Mouse (Mus musculus) liver, adult 2 months (tissue): Measurements from ENCODE around the gene Rab28. TPM values are rescaled to one million over a fixed set of nuclear protein-coding genes. Genes with fewer than 3 reads are reported as not detected.

ENCODE experiments used
- DNase-seq: peaks from one replicate; pipeline ENCODE4 v3.0.0-alpha.2; 2011; ENCODE audit warnings: low read depth, low spot score; ENCODE audit errors: extremely low read depth
- H3K27ac ChIP-seq: fragments of 200-500 bp; replicated peaks from 2 replicates; pipeline ENCODE4 v1.5.1; 2012; ENCODE audit warnings: low read depth, mild to moderate bottlenecking, control low read depth, inconsistent platforms, low read length; ENCODE audit not compliant: insufficient read depth
- H3K27me3 ChIP-seq: fragments of 200-500 bp; 2 replicates; pipeline ENCODE4 v1.6.1; 2012; ENCODE audit warnings: mild to moderate bottlenecking, moderate library complexity, low read length, inconsistent platforms; ENCODE audit not compliant: control insufficient read depth, insufficient read depth
- H3K36me3 ChIP-seq: fragments of 200-500 bp; 2 replicates; pipeline ENCODE4 v1.6.1; 2012; ENCODE audit warnings: low read length, inconsistent platforms; ENCODE audit not compliant: control insufficient read depth, insufficient read depth
- H3K4me1 ChIP-seq: fragments of 200-500 bp; 2 replicates; pipeline ENCODE4 v1.6.1; 2011; ENCODE audit warnings: low read length; ENCODE audit not compliant: control insufficient read depth, insufficient read depth
- H3K4me3 ChIP-seq: fragments of 200-500 bp; 2 replicates; pipeline ENCODE4 v1.5.1; 2011; ENCODE audit warnings: low read depth, mild to moderate bottlenecking, control low read depth, low read length, moderate library complexity; ENCODE audit not compliant: insufficient read depth
- H3K79me2 ChIP-seq: fragments of 200-500 bp; 2 replicates; pipeline ENCODE4 v1.6.1; 2012; ENCODE audit warnings: inconsistent platforms, mild to moderate bottlenecking, low read length, moderate library complexity; ENCODE audit not compliant: control insufficient read depth, insufficient read depth
- H3K9ac ChIP-seq: fragments of 200-500 bp; 2 replicates; pipeline ENCODE4 v1.6.1; 2012; ENCODE audit warnings: low read depth, mild to moderate bottlenecking, control low read depth, inconsistent platforms, low read length
- CTCF ChIP-seq: fragments of 200-500 bp; IDR thresholded peaks from 2 replicates; pipeline ENCODE4 v1.5.1; 2011; ENCODE audit warnings: low read depth, low read length, control low read depth
- POLR2A ChIP-seq: fragments of 200-500 bp; IDR thresholded peaks from 2 replicates; pipeline ENCODE4 v1.6.1; 2011; ENCODE audit warnings: low read length, control low read depth; ENCODE audit not compliant: insufficient read depth; ENCODE audit errors: extremely low read depth
- WGBS: fragments of 180-500 bp; shearing (Covaris S2); methylation state at CpG from one replicate; pipeline ENCODE4 v1.1.7; 2018; 5-methylcytosine and 5-hydroxymethylcytosine counted together
- polyA plus RNA-seq: library from polyadenylated mRNA; depleted of rRNA; stranded (reverse); fragments of >200 nt; gene quantifications from 2 replicates; pipeline ENCODE4 v1.2.3, GENCODE M21; 2012; rRNA removed
- total RNA-seq: library from RNA; depleted of rRNA; stranded (reverse); fragments of >200 nt; gene quantifications from 2 replicates; pipeline ENCODE4 v1.2.3, GENCODE M21; 2014; rRNA removed

Rab28 gene
- total and polyA plus RNA-seq, 2 experiments, result 10.3 to 19.7 TPM

GRCm38 (mm10) chr5:41618966-41619365 lies 89.0 kb downstream of the Rab28 start:
- no peaks in the 10 kb centered on the region for H3K27me3 ChIP-seq
- DNase-seq, result no peak
- TF ChIP-seq POLR2A (no peak), CTCF (no peak)
- H3K36me3 ChIP-seq, result no peaks in the 10 kb centered on the region
- no peaks in the 10 kb centered on the region for H3K4me1 ChIP-seq
- no peaks in the 10 kb centered on the region for H3K79me2 ChIP-seq
- no peak overlapping the region for H3K4me3 ChIP-seq
- no peak overlapping the region for H3K27ac ChIP-seq
- WGBS, result 42% methylated on average over 1 of the region's 1 CpGs
- H3K9ac ChIP-seq, result no peak overlapping the region

GRCm38 (mm10) chr5:41610447-41611030 lies 97.4 kb downstream of the Rab28 start:
- TF ChIP-seq CTCF (no peak), POLR2A (no peak)
- Histone ChIP-seq H3K27me3 (no peaks in the 10 kb centered on the region), H3K36me3 (no peaks in the 10 kb centered on the region), H3K4me1 (no peaks in the 10 kb centered on the region), H3K4me3 (no peak overlapping the region), H3K9ac (no peak overlapping the region), H3K79me2 (no peaks in the 10 kb centered on the region), H3K27ac (no peak overlapping the region)
- DNase-seq, result no peak
- 67% methylated on average over 5 of the region's 5 CpGs for WGBS

GRCm38 (mm10) chr5:41596242-41597117 lies 111.5 kb downstream of the Rab28 start:
- Histone ChIP-seq H3K27me3 (no peaks in the 10 kb centered on the region; the same call in 1 of the 2 replicates), H3K36me3 (no peaks in the 10 kb centered on the region), H3K4me1 (no peaks in the 10 kb centered on the region), H3K4me3 (no peak overlapping the region), H3K9ac (no peak overlapping the region), H3K27ac (no peak overlapping the region), H3K79me2 (no peaks in the 10 kb centered on the region)
- DNase-seq, result no peak
- 98% methylated on average over 3 of the region's 3 CpGs for WGBS
- no peak for TF ChIP-seq POLR2A
- no peak for TF ChIP-seq CTCF

- no peaks in the 10 kb centered on the region for H3K4me1 ChIP-seq
- DNase-seq, result no peak
- no peaks in the 10 kb centered on the region; the same call in 1 of the 2 replicates for H3K27me3 ChIP-seq
- TF ChIP-seq POLR2A, result no peak
- no peak for TF ChIP-seq CTCF
- no peak overlapping the region for H3K4me3 ChIP-seq
- 56% methylated on average over 3 of the region's 3 CpGs for WGBS
- no peak overlapping the region for H3K9ac ChIP-seq
- no peak overlapping the region for H3K27ac ChIP-seq
- no peaks in the 10 kb centered on the region for H3K79me2 ChIP-seq
- no peaks in the 10 kb centered on the region for H3K36me3 ChIP-seq
Observed at GRCm38 (mm10) chr5:41595199-41595598, 112.8 kb downstream of the Rab28 start.

- no peaks in the 10 kb centered on the region for H3K4me1 ChIP-seq
- H3K79me2 ChIP-seq, result no peaks in the 10 kb centered on the region
- H3K27me3 ChIP-seq, result no peaks in the 10 kb centered on the region
- no peak overlapping the region for H3K9ac ChIP-seq
- H3K27ac ChIP-seq, result no peak overlapping the region
- H3K4me3 ChIP-seq, result no peak overlapping the region
- no peak for DNase-seq
- TF ChIP-seq POLR2A (no peak), CTCF (no peak)
- H3K36me3 ChIP-seq, result no peaks in the 10 kb centered on the region
- WGBS, result 58% methylated on average over 2 of the region's 2 CpGs
Observed at GRCm38 (mm10) chr5:41578051-41578450, 129.9 kb downstream of the Rab28 start.

Other genes with a start within 250 kb of the Rab28 start
- gene Nkx3-2, start 56.3 kb upstream of the Rab28 start, total RNA-seq, result not detected in 2 replicates
- not detected in 2 replicates for gene Nkx3-2, start 56.3 kb upstream of the Rab28 start, polyA plus RNA-seq
- gene Bod1l, start 136.2 kb upstream of the Rab28 start, total RNA-seq, result 7.2 and 9.3 TPM in 2 replicates
- gene Bod1l, start 136.2 kb upstream of the Rab28 start, polyA plus RNA-seq, result 1.2 and 1.5 TPM in 2 replicates